Mouse (Mus musculus) liver, embryonic 14.5 days (tissue): ENCODE measurements at regions not wholly inside any gene's neighbourhood (a gene's known extent, or its start where the extent isn't known, plus 50 kb on each side); places are given as distances from the start of the nearest gene placed in this dataset.

ENCODE experiments used
- ATAC-seq: fragments of 200-750 bp; cut with Nextera tagmentation; 2 replicates; pipeline ENCODE4 v1.8.0; 2017; ENCODE audit warnings: moderate number of reproducible peaks, mild to moderate bottlenecking, moderate library complexity; ENCODE audit not compliant: insufficient read depth
- DNase-seq, 3 experiments: peaks; one replicate each; pipeline ENCODE4 v3.0.0-alpha.2; 2012 to 2013; ENCODE audit warnings: low read depth in 3 of 3, low spot score in 3 of 3
- H3K27ac ChIP-seq: fragments of 300-500 bp; sonication (generic); 2 replicates; pipeline ENCODE4 v1.5.1; 2014; ENCODE audit warnings: moderate library complexity, mild to moderate bottlenecking, control low read depth, inconsistent platforms
- H3K27me3 ChIP-seq: fragments of 300-500 bp; sonication (generic); 2 replicates; pipeline ENCODE4 v1.6.1; 2014; ENCODE audit warnings: mild to moderate bottlenecking, low read length, moderate library complexity; ENCODE audit not compliant: control insufficient read depth, insufficient read depth
- H3K36me3 ChIP-seq: fragments of 300-500 bp; sonication (generic); replicated peaks from 2 replicates; pipeline ENCODE4 v1.6.1; 2014; ENCODE audit warnings: low read depth; ENCODE audit not compliant: control insufficient read depth, insufficient read depth
- H3K4me1 ChIP-seq, 2 experiments: fragments of 200-500 bp in 1 of 2; fragments of 300-500 bp in 1 of 2; sonication (generic) in 1 of 2; replicated peaks; 2 replicates each; pipeline ENCODE4 v1.6.1; 2012 to 2014; ENCODE audit warnings: antibody characterized with exemption in 1 of 2, inconsistent platforms in 1 of 2, low read length in 1 of 2; ENCODE audit not compliant: control insufficient read depth in 2 of 2, insufficient read depth in 2 of 2
- H3K4me2 ChIP-seq: fragments of 300-500 bp; sonication (generic); 2 replicates; pipeline ENCODE4 v1.6.1; 2014; ENCODE audit warnings: low read depth, mild to moderate bottlenecking, control low read depth, moderate library complexity
- H3K4me3 ChIP-seq, 2 experiments: fragments of 200-500 bp in 1 of 2; fragments of 300-500 bp in 1 of 2; sonication (generic) in 1 of 2; 2 replicates each; pipeline ENCODE4 v1.5.1; 2012 to 2014; ENCODE audit warnings: low read depth in 2 of 2, low read length in 2 of 2, mild to moderate bottlenecking in 2 of 2, control low read depth in 1 of 2, inconsistent platforms in 1 of 2, moderate library complexity in 1 of 2; ENCODE audit not compliant: insufficient read depth in 1 of 2
- H3K9ac ChIP-seq: fragments of 300-500 bp; sonication (generic); replicated peaks from 2 replicates; pipeline ENCODE4 v1.6.1; 2014; ENCODE audit warnings: mild to moderate bottlenecking, control low read depth, moderate library complexity
- H3K9me3 ChIP-seq: fragments of 300-500 bp; sonication (generic); 2 replicates; pipeline ENCODE4 v1.6.1; 2016; ENCODE audit warnings: low read length, mixed read lengths; ENCODE audit not compliant: control insufficient read depth
- CTCF ChIP-seq: IDR thresholded peaks from 2 replicates; pipeline ENCODE4 v1.5.1; 2016; ENCODE audit warnings: antibody characterized with exemption, low read depth, control low read depth
- EP300 ChIP-seq: IDR thresholded peaks from 2 replicates; pipeline ENCODE4 v1.6.1; 2016; ENCODE audit warnings: antibody characterized with exemption, low read depth
- WGBS: fragments of 180-500 bp; shearing (Covaris S2); extraction: QIAGEN DNeasy Blood & Tissue Kit; methylation state at CpG from one replicate; pipeline ENCODE4 v1.1.7; 2014; ENCODE audit not compliant: insufficient replicate concordance; 5-methylcytosine and 5-hydroxymethylcytosine counted together

- Histone ChIP-seq H3K4me3 (no peak overlapping the region), H3K27me3 (no peaks in the 10 kb centered on the region), H3K4me2 (no peak overlapping the region), H3K36me3 (no peaks in the 10 kb centered on the region), H3K4me1 (no peaks in the 10 kb centered on the region), H3K9ac (no peak overlapping the region), H3K27ac (no peak overlapping the region), H3K9me3 (no peaks in the 10 kb centered on the region)
- no peak for ATAC-seq
- 42% methylated on average over 6 of the region's 6 CpGs for WGBS
- no peak for DNase-seq
- TF ChIP-seq CTCF (no peak), EP300 (no peak)
Measured at GRCm38 (mm10) chr5:47693478-47693877, 289.5 kb upstream of the Slit2 start.

- H3K4me3 ChIP-seq = no peak overlapping the region
- no peak overlapping the region for H3K27ac ChIP-seq
- ATAC-seq (no peak), DNase-seq (no peak)
- no peaks in the 10 kb centered on the region for H3K27me3 ChIP-seq
- WGBS = 60% methylated on average over 3 of the region's 3 CpGs
- no peak overlapping the region for H3K4me2 ChIP-seq
- no peak for TF ChIP-seq CTCF
- no peaks in the 10 kb centered on the region for H3K9me3 ChIP-seq
- no peaks in the 10 kb centered on the region for H3K4me1 ChIP-seq
- no peak overlapping the region for H3K9ac ChIP-seq
- no peaks in the 10 kb centered on the region for H3K36me3 ChIP-seq
Measured at GRCm38 (mm10) chr5:47693921-47694320, 289.0 kb upstream of the Slit2 start.

DNA sequence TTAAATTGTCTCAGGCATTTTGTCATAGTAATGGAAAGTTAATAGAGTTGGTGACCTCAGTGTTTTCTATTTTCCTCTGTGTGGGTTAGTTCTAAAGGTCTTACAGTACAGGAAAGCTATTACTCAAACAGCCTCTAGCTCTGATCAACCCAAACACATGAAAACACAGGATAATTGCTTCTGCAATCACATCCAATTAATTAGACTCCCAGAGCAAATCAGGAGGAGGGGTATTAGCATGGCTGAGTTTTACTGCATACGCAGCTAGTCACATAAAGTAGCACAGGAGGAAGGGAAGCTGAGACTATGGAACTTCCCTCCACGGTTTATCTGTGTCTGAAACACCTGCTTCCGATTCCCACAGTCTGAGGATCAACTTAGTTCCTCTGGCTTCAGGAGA lies 288.3 kb upstream of the Slit2 start:
- no peaks in the 10 kb centered on the region for H3K27me3 ChIP-seq
- ATAC-seq (no peak), DNase-seq (no peak)
- no peak overlapping the region for H3K9ac ChIP-seq
- H3K4me3 ChIP-seq = no peak overlapping the region
- no peaks in the 10 kb centered on the region for H3K4me1 ChIP-seq
- 39% methylated on average over 3 of the region's 3 CpGs for WGBS
- no peaks in the 10 kb centered on the region for H3K36me3 ChIP-seq
- H3K27ac ChIP-seq = no peak overlapping the region
- TF ChIP-seq CTCF = no peak
- no peak for TF ChIP-seq EP300
- no peak overlapping the region for H3K4me2 ChIP-seq
- no peaks in the 10 kb centered on the region for H3K9me3 ChIP-seq

DNA sequence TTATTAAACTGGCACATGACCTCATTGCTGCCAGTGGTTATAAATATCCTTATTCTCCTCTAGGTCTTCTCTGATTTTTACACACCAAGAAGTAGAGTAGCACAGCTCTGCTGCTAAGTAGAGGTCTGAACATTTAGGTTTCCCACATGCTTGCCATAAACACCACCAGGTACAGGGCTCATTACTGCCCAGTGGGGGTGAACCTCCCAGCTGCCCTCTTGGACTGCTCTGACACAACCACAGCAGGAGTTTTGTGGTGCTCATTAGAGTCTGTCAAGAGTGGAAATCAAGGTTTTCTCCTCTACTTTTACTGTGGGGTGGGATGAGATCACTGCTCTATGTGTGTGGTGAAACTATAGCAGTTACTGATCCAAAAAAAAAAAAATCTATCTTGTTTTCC lies 271.4 kb upstream of the Slit2 start:
- Histone ChIP-seq H3K4me3 (no peak overlapping the region), H3K27ac (no peak overlapping the region), H3K9me3 (no peaks in the 10 kb centered on the region), H3K36me3 (no peaks in the 10 kb centered on the region), H3K9ac (no peak overlapping the region), H3K4me2 (no peak overlapping the region), H3K4me1 (no peaks in the 10 kb centered on the region), H3K27me3 (no peaks in the 10 kb centered on the region)
- no peak for DNase-seq
- TF ChIP-seq EP300 = no peak
- no peak for TF ChIP-seq CTCF
- ATAC-seq = no peak

GRCm38 (mm10) chr5:47714333-47714732 lies 268.6 kb upstream of the Slit2 start:
- no peak for ATAC-seq
- no peaks in the 10 kb centered on the region for H3K4me1 ChIP-seq
- no peaks in the 10 kb centered on the region for H3K27me3 ChIP-seq
- no peak overlapping the region for H3K27ac ChIP-seq
- TF ChIP-seq CTCF = no peak
- no peak for TF ChIP-seq EP300
- H3K4me2 ChIP-seq = no peak overlapping the region
- DNase-seq = no peak
- WGBS = 58% methylated on average over 5 of the region's 5 CpGs
- H3K36me3 ChIP-seq = no peaks in the 10 kb centered on the region
- H3K9me3 ChIP-seq = no peaks in the 10 kb centered on the region
- H3K4me3 ChIP-seq = no peak overlapping the region
- H3K9ac ChIP-seq = no peak overlapping the region

GRCm38 (mm10) chr5:47724911-47725310 lies 258.0 kb upstream of the Slit2 start:
- Histone ChIP-seq H3K9ac (no peak overlapping the region), H3K4me3 (no peak overlapping the region), H3K4me1 (no peaks in the 10 kb centered on the region), H3K27ac (no peak overlapping the region), H3K9me3 (no peaks in the 10 kb centered on the region), H3K36me3 (no peaks in the 10 kb centered on the region), H3K4me2 (no peak overlapping the region), H3K27me3 (no peaks in the 10 kb centered on the region)
- WGBS = 37% methylated on average over 2 of the region's 2 CpGs
- DNase-seq (no peak), ATAC-seq (no peak)
- no peak for TF ChIP-seq EP300
- TF ChIP-seq CTCF = no peak
